Mouse (Mus musculus) C2C12 (cell line): ENCODE results near the gene Cpt2.

Source experiments
- CTCF ChIP-seq: IDR thresholded peaks from one replicate; pipeline ENCODE4 v1.5.1; 2011; ENCODE audit not compliant: control insufficient read depth, insufficient read depth, insufficient read length
- MAX ChIP-seq: IDR thresholded peaks from one replicate; pipeline ENCODE4 v1.6.1; 2011; ENCODE audit warnings: mild to moderate bottlenecking, control low read depth
- MYOG ChIP-seq: IDR thresholded peaks from one replicate; pipeline ENCODE4 v1.6.1; 2011; ENCODE audit not compliant: control insufficient read depth, insufficient read length; ENCODE audit errors: extremely low read depth

DNA sequence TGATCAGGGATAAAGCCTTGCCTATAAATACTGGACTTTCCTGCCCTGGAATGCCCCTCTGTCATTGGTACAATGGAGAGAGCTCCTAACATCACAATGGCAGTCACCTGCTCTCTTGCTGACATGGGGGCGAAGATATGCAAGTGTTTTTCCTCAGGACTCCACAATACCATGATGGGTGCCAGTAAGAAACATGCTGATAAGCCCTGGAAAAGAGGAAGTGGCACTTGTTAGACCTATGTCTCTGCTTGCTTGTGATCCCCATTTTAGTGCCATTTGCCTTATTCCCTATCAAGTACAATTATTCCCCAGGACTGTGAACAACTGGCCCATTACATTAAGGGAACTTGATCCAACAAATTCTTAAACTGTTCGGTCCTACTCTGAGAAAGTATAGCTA, 5.3 kb upstream of the Cpt2 start:
- TF ChIP-seq CTCF = no peak
- no peak for TF ChIP-seq MYOG
- TF ChIP-seq MAX = no peak
